Mouse (Mus musculus) spleen, adult 2 months (tissue): ENCODE results near the gene Gm10762.

Experiments
- CTCF ChIP-seq: fragments of 200-500 bp; IDR thresholded peaks from 2 replicates; pipeline ENCODE4 v1.5.1; 2011; ENCODE audit warnings: mild to moderate bottlenecking, inconsistent platforms; ENCODE audit not compliant: insufficient read depth, insufficient read length, insufficient replicate concordance; ENCODE audit errors: extremely low read depth
- POLR2A ChIP-seq: fragments of 200-500 bp; IDR thresholded peaks from 2 replicates; pipeline ENCODE4 v1.6.1; 2011; ENCODE audit warnings: low read depth, low read length, inconsistent platforms

- TF ChIP-seq POLR2A, result no peak
- no peak for TF ChIP-seq CTCF
These were observed 1.9 kb downstream of the Gm10762 start for GRCm38 (mm10) chr2:128965505-128966105.
